Mouse (Mus musculus) intestine, embryonic 15.5 days (tissue): ENCODE measurements around the gene Slc31a2. TPM values are rescaled to one million over a fixed set of nuclear protein-coding genes. Genes with fewer than 3 reads are reported as not detected.
A peak's percentile ranks its signal among the peaks of the same experiment; 100 is the strongest.

ENCODE experiments used
- ATAC-seq: fragments of 200-750 bp; cut with Nextera tagmentation; 2 replicates; pipeline ENCODE4 v1.8.0; 2017; ENCODE audit warnings: moderate TSS enrichment, moderate library complexity
- H3K27ac ChIP-seq: fragments of 300-500 bp; sonication (generic); 2 replicates; pipeline ENCODE4 v1.5.1; 2015; ENCODE audit warnings: mild to moderate bottlenecking, inconsistent platforms
- H3K27me3 ChIP-seq: fragments of 300-500 bp; sonication (generic); replicated peaks from 2 replicates; pipeline ENCODE4 v1.6.1; 2015; ENCODE audit warnings: inconsistent platforms
- H3K36me3 ChIP-seq: fragments of 300-500 bp; sonication (generic); 2 replicates; pipeline ENCODE4 v1.6.1; 2015; ENCODE audit warnings: inconsistent platforms
- H3K4me1 ChIP-seq: fragments of 300-500 bp; sonication (generic); replicated peaks from 2 replicates; pipeline ENCODE4 v1.6.1; 2015; ENCODE audit warnings: inconsistent platforms
- H3K4me2 ChIP-seq: fragments of 300-500 bp; sonication (generic); replicated peaks from 2 replicates; pipeline ENCODE4 v1.6.1; 2015; ENCODE audit warnings: mild to moderate bottlenecking, inconsistent platforms
- H3K4me3 ChIP-seq: fragments of 300-500 bp; sonication (generic); replicated peaks from 2 replicates; pipeline ENCODE4 v1.5.1; 2015; ENCODE audit warnings: inconsistent platforms
- H3K9ac ChIP-seq: fragments of 300-500 bp; sonication (generic); 2 replicates; pipeline ENCODE4 v1.6.1; 2015; ENCODE audit warnings: inconsistent platforms
- H3K9me3 ChIP-seq: fragments of 300-500 bp; sonication (generic); 2 replicates; pipeline ENCODE4 v1.6.1; 2016; ENCODE audit warnings: inconsistent platforms
- WGBS: fragments of 180-500 bp; shearing (Covaris S2); methylation state at CpG from one replicate; pipeline ENCODE4 v1.1.7; 2015; 5-methylcytosine and 5-hydroxymethylcytosine counted together
- polyA plus RNA-seq: library from polyadenylated mRNA; unstranded; fragments of >200 nt; fragmentation: Nextera tagmentation; extraction: Ambion mirVana; gene quantifications from 2 replicates; pipeline ENCODE4 v1.2.1, GENCODE M21; 2015

Gene Slc31a2
- polyA plus RNA-seq, 1 experiment from 2014 or later = 17.0 TPM

GRCm38 (mm10) chr4:62344000-62344399 lies 81.6 kb downstream of the Slc31a2 start:
- Histone ChIP-seq H3K4me3 (no peak overlapping the region), H3K4me1 (peaks cover 3% of the 10 kb centered on the region), H3K9me3 (no peaks in the 10 kb centered on the region), H3K36me3 (peaks cover 17% of the 10 kb centered on the region), H3K9ac (no peak overlapping the region), H3K4me2 (no peak overlapping the region), H3K27me3 (no peaks in the 10 kb centered on the region), H3K27ac (no peak overlapping the region)
- whole genome bisulfite sequencing = 94% methylated on average over 1 of the region's 1 CpGs
- ATAC-seq = no peak

- Histone ChIP-seq H3K9me3 (no peaks in the 10 kb centered on the region), H3K4me2 (no peak overlapping the region), H3K4me1 (peaks cover 3% of the 10 kb centered on the region), H3K27ac (no peak overlapping the region), H3K4me3 (no peak overlapping the region), H3K27me3 (no peaks in the 10 kb centered on the region), H3K9ac (no peak overlapping the region), H3K36me3 (peaks cover 15% of the 10 kb centered on the region)
- no peak for ATAC-seq
- WGBS = 85% methylated on average over 4 of the region's 4 CpGs
These were observed 83.5 kb downstream of the Slc31a2 start for GRCm38 (mm10) chr4:62345827-62346226.

GRCm38 (mm10) chr4:62347605-62348328 lies 85.4 kb downstream of the Slc31a2 start:
- Histone ChIP-seq H3K4me1 (peaks cover 3% of the 10 kb centered on the region), H3K27me3 (no peaks in the 10 kb centered on the region), H3K4me3 (no peak overlapping the region), H3K4me2 (no peak overlapping the region), H3K9ac (no peak overlapping the region), H3K36me3 (peaks cover 18% of the 10 kb centered on the region), H3K27ac (peak overlapping the region; percentile 23; the same call in 1 of the 2 replicates), H3K9me3 (no peaks in the 10 kb centered on the region)
- ATAC-seq = no peak
- WGBS = 46% methylated on average over 9 of the region's 9 CpGs

Other genes with a start within 250 kb of the Slc31a2 start
- gene Mup20, start 208.4 kb upstream of the Slc31a2 start, polyA plus RNA-seq = not detected in 2 replicates
- not detected in 2 replicates for gene Mup3, start 175.2 kb upstream of the Slc31a2 start, polyA plus RNA-seq
- gene Mup21, start 111.7 kb upstream of the Slc31a2 start, polyA plus RNA-seq = not detected in 2 replicates
- 6.0 and 6.9 TPM in 2 replicates for gene Zfp37, start 31.5 kb upstream of the Slc31a2 start, polyA plus RNA-seq
- 23.7 and 24.7 TPM in 2 replicates for gene Fkbp15, start 98.0 kb downstream of the Slc31a2 start, polyA plus RNA-seq
- 96.6 and 102 TPM in 2 replicates for gene Slc31a1, start 98.2 kb downstream of the Slc31a2 start, polyA plus RNA-seq
- 138 and 147 TPM in 2 replicates for gene Cdc26, start 146.1 kb downstream of the Slc31a2 start, polyA plus RNA-seq
- gene Prpf4, start 146.2 kb downstream of the Slc31a2 start, polyA plus RNA-seq = 17.3 and 18.7 TPM in 2 replicates
- not detected in 2 replicates for gene Rnf183, start 172.7 kb downstream of the Slc31a2 start, polyA plus RNA-seq
- gene Wdr31, start 208.3 kb downstream of the Slc31a2 start, polyA plus RNA-seq = 7.7 and 9.1 TPM in 2 replicates
- 31.7 and 33.2 TPM in 2 replicates for gene Bspry, start 217.5 kb downstream of the Slc31a2 start, polyA plus RNA-seq
- 61.6 and 76.4 TPM in 2 replicates for gene Hdhd3, start 240.9 kb downstream of the Slc31a2 start, polyA plus RNA-seq